Mouse (Mus musculus) megakaryocyte, embryonic 14.5 days (primary cell): ENCODE measurements around the gene Tnfsf11. TPM values are rescaled to one million over a fixed set of nuclear protein-coding genes. Genes with fewer than 3 reads are reported as not detected.

ENCODE experiments used
- H3K27me3 ChIP-seq: replicated peaks from 2 replicates; pipeline ENCODE3; 2012; ENCODE audit warnings: inconsistent platforms
- H3K36me3 ChIP-seq: replicated peaks from 2 replicates; pipeline ENCODE3; 2012; ENCODE audit warnings: low read length, inconsistent platforms, mixed read lengths
- H3K4me1 ChIP-seq: 2 replicates; pipeline ENCODE4 v1.6.1; 2012; ENCODE audit warnings: inconsistent platforms
- H3K4me3 ChIP-seq: replicated peaks from 2 replicates; pipeline ENCODE3; 2012; ENCODE audit warnings: moderate library complexity, mild to moderate bottlenecking, inconsistent platforms
- H3K9me3 ChIP-seq: 2 replicates; pipeline ENCODE4 v1.6.1; 2012; ENCODE audit warnings: inconsistent platforms
- FLI1 ChIP-seq: IDR thresholded peaks from 2 replicates; pipeline ENCODE4 v1.6.1; 2012; ENCODE audit warnings: low read length, inconsistent platforms, mixed read lengths
- GATA1 ChIP-seq: IDR thresholded peaks from 3 replicates; pipeline ENCODE4 v1.6.1; 2012; ENCODE audit warnings: mixed read lengths, low read length, inconsistent platforms, borderline replicate concordance
- polyA plus RNA-seq: library from polyadenylated mRNA; stranded (reverse); fragments of >175 nt; gene quantifications from 2 replicates; pipeline ENCODE4 v1.2.3, GENCODE M21; 2012; ENCODE audit warnings: low replicate concordance; ENCODE audit not compliant: insufficient read depth

Gene Tnfsf11
- polyA plus RNA-seq, 1 experiment: not detected

DNA sequence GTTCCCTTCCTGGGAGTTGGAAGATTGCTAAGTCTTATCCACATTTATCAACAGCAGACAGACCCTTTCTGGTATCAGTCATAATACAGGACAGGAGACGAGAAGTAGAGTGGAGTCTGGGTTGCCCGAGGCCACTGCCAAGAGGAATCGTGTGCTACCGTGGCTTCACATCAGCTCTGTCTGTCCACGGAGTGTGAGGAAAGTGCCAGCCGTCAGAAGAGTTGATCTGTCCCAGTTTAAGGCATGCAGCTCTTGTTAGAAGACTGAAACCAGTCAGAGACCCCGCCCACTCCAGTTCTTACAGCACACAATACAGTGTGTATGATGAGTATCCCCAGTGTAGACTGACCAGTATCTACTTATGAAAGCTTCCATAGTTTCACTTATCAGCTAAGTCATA, 45.2 kb downstream of the Tnfsf11 start:
- Histone ChIP-seq H3K4me1 (no peaks in the 10 kb centered on the region), H3K27me3 (no peaks in the 10 kb centered on the region), H3K4me3 (no peak overlapping the region), H3K36me3 (no peaks in the 10 kb centered on the region), H3K9me3 (peaks cover 5% of the 10 kb centered on the region; the same call in 1 of the 2 replicates)
- TF ChIP-seq GATA1: no peak
- no peak for TF ChIP-seq FLI1

DNA sequence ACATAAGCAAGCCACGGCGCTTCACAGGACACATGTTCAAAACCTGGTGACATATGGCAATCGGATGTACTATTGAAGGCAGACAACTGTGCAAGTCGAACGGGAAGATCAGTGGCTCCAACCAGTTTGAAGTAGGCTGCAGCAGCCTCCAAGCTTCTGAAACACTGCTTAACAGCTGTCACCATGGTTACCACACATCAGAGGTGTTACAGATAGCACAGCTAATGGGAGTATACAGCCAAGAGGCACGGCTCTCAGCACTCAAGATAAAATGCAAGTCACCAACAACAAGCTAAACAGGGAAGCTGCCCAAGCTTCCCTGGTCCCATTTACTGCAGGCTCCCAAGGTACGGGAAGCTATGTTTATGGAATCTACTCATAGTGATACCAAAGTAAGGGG, 46.6 kb downstream of the Tnfsf11 start:
- Histone ChIP-seq H3K4me1 (no peaks in the 10 kb centered on the region), H3K4me3 (no peak overlapping the region), H3K27me3 (no peaks in the 10 kb centered on the region), H3K9me3 (peaks cover 5% of the 10 kb centered on the region; the same call in 1 of the 2 replicates), H3K36me3 (no peaks in the 10 kb centered on the region)
- no peak for TF ChIP-seq FLI1
- TF ChIP-seq GATA1: no peak

DNA sequence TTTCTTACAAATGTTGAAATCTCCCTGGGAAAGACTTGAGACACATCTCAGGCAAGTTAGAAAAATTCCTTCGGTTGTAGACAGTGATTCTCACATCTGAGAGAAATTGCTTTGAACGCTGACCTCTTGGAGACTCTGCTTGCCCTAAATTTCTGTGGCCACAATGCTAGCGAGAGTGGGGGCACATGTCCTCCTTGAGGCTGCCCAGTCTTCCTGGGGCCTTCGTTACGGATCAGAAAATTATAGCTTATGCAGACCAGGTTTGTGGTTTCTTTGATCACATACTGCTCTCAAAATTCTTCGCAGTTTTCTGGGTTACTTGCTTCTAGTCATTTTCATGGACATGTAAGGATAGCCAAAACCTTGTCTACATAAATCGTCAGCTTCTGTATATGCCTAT, 53.8 kb downstream of the Tnfsf11 start:
- Histone ChIP-seq H3K4me3 (no peak overlapping the region), H3K36me3 (no peaks in the 10 kb centered on the region), H3K4me1 (no peaks in the 10 kb centered on the region), H3K27me3 (peaks cover 2% of the 10 kb centered on the region), H3K9me3 (peaks cover 7% of the 10 kb centered on the region; the same call in 1 of the 2 replicates)
- TF ChIP-seq GATA1: no peak
- TF ChIP-seq FLI1: no peak

DNA sequence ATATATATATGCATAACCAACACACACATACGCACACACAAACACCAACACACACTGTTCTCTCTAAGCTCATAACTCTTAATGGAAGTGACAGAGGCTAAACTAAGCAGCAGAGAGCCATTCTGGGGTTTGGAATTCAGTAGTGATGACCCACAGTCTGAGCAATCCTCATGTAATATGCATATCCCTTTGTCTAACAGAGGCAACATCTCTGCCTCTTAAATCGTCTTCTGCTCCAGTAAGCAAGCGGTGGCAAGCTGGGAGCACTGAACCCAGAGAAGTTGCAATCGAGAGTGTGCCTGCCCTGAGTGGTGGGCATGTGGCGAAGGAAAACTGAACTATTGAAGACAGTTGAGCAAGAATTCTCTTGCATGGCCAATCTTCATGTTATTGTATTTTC, 61.2 kb downstream of the Tnfsf11 start:
- Histone ChIP-seq H3K4me3 (no peak overlapping the region), H3K9me3 (peaks cover 7% of the 10 kb centered on the region; the same call in 1 of the 2 replicates), H3K27me3 (peaks cover 2% of the 10 kb centered on the region), H3K4me1 (no peaks in the 10 kb centered on the region), H3K36me3 (no peaks in the 10 kb centered on the region)
- no peak for TF ChIP-seq FLI1
- no peak for TF ChIP-seq GATA1

DNA sequence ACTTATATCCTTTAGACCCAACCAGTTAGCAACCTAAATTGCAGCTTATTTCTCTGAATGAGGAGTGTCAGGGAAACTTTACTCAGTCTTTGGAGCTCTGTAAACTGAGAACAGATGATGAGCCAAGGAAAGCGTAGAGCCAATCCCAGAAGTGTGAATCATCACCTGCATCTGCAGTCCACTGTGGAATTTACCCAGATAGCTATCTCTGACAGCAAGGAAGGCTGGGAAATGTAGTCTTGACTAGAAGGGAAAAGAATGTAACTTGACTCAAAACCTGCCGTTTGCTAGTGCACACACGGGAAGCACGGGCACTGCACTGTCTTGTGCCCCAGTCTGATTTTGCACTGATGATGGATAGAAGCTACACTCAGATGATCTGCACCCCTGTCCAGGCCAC, 63.0 kb downstream of the Tnfsf11 start:
- no peaks in the 10 kb centered on the region for H3K4me1 ChIP-seq
- H3K9me3 ChIP-seq: peaks cover 7% of the 10 kb centered on the region; the same call in 1 of the 2 replicates
- no peaks in the 10 kb centered on the region for H3K27me3 ChIP-seq
- no peaks in the 10 kb centered on the region for H3K36me3 ChIP-seq
- H3K4me3 ChIP-seq: no peak overlapping the region
- TF ChIP-seq GATA1 (no peak), FLI1 (no peak)

DNA sequence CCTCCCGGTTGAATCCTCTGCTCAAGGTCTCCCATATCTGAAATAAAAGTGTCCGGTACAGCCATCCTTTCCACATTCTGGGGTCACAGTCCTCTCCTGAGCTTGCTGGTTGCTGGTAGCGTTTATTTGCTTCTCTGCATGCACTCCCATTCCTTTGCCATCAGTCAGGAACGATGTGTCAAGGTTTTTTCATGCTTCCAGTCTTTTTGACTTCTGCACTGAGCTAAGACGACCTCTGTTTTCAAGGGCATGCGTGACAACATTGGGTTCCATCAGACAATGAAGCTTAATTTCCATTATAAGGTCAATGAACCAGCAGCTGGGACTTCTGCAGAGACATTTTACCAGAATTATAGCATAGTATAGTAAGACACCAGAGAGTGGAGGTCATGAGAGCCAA, 68.5 kb downstream of the Tnfsf11 start:
- no peak for TF ChIP-seq FLI1
- no peak for TF ChIP-seq GATA1
- Histone ChIP-seq H3K4me1 (no peaks in the 10 kb centered on the region), H3K27me3 (no peaks in the 10 kb centered on the region), H3K36me3 (no peaks in the 10 kb centered on the region), H3K9me3 (peaks cover 7% of the 10 kb centered on the region), H3K4me3 (no peak overlapping the region)

DNA sequence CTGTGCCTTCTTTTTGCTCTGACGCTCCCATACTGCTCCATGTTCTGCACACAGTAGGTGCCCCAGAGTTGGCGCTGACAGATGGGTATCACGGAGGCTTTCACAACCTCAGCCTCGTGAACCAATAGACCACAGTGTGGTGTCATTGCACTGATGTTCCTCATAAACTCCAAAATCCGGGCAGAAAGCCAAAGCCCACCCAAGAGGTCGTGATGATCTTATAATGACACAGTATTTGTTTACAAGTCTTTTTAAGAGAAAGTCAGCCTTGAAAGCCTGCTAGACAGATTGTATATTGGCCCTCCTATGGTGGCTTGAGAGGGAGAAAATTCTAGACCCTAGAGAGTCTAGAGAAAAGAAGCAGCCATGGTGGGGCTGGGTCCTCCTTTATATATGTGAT, 70.6 kb downstream of the Tnfsf11 start:
- TF ChIP-seq FLI1 (no peak), GATA1 (no peak)
- Histone ChIP-seq H3K27me3 (no peaks in the 10 kb centered on the region), H3K4me1 (no peaks in the 10 kb centered on the region), H3K36me3 (no peaks in the 10 kb centered on the region), H3K9me3 (peaks cover 7% of the 10 kb centered on the region), H3K4me3 (no peak overlapping the region)

DNA sequence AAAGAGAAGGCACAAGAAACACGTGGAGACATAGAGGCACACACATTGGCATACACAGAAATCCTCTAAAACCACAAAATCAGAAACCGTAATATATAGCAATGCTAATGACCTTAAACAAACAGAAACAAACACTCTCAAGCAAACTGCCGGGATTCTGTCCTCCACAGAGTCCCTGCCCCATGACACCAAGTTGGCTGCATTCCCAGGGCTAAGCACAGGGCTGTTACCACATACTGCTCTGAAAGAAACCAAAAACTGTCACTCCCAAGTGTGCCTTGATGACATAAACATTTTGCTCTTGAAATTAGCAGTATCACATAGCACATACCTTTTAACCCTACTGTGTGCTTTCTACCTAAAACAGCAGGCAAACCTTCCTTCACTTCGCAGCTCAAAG, 71.7 kb downstream of the Tnfsf11 start:
- H3K27me3 ChIP-seq: no peaks in the 10 kb centered on the region
- H3K4me3 ChIP-seq: no peak overlapping the region
- no peaks in the 10 kb centered on the region for H3K4me1 ChIP-seq
- H3K9me3 ChIP-seq: peaks cover 6% of the 10 kb centered on the region
- TF ChIP-seq GATA1 (no peak), FLI1 (no peak)
- H3K36me3 ChIP-seq: no peaks in the 10 kb centered on the region

DNA sequence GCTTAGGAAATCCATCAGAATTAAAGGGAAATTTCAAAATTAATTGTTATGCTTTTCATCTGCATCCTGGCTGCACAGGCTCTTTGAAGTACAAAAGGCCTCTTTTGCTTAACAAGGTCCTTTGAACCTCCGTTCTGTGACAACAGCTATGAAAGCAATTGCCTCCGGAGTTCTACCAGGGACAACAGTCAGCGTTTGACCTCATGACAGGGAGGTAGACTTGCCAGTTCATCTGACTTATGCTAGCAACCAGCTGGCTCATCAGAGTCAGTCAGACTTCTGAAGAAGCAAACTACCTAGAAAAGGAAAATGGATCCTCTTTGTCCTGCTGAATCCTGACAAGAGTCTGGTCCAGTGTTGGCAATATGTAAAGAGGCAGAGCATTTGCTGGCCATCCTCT, 72.5 kb downstream of the Tnfsf11 start:
- TF ChIP-seq FLI1 (no peak), GATA1 (no peak)
- Histone ChIP-seq H3K36me3 (no peaks in the 10 kb centered on the region), H3K4me3 (no peak overlapping the region), H3K9me3 (no peaks in the 10 kb centered on the region; the same call in 1 of the 2 replicates), H3K27me3 (no peaks in the 10 kb centered on the region), H3K4me1 (no peaks in the 10 kb centered on the region)

DNA sequence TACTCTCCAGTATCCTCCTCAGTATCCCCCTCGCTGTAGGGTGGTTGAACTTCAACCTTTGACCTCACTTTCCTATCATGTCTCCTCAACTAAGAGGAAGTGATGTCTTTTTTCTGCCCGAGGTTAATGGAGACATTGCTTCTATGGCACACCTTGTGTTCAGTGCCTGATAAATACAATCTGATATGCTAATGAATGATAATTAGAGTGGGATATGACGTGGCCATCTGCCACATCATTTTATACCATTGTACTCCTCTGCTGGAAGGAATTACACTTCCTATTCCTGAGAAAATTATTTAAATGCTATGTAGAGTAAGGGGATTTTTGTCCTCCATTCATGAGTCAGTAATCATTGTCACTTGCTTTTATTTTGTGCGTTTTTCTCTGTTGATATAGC, 78.8 kb downstream of the Tnfsf11 start:
- no peaks in the 10 kb centered on the region for H3K27me3 ChIP-seq
- TF ChIP-seq GATA1: no peak
- TF ChIP-seq FLI1: no peak
- no peaks in the 10 kb centered on the region for H3K4me1 ChIP-seq
- H3K9me3 ChIP-seq: 0 out of 2 replicates have a peak, but pooled peaks cover 3% of the 10 kb centered on the region
- H3K4me3 ChIP-seq: no peak overlapping the region
- no peaks in the 10 kb centered on the region for H3K36me3 ChIP-seq

Other genes starting within 250 kb of the Tnfsf11 start
- 0.10 TPM in 1 of 2 replicates, not detected in the other for gene Fam216b, start 219.0 kb downstream of the Tnfsf11 start, polyA plus RNA-seq
- 0.18 TPM in 1 of 2 replicates, not detected in the other for gene Akap11, start 228.8 kb upstream of the Tnfsf11 start, polyA plus RNA-seq